Mouse (Mus musculus) ES-E14 (cell line): ENCODE data around the gene Dcun1d5.

Experiments used
- CHD2 ChIP-seq: IDR thresholded peaks from 2 replicates; pipeline ENCODE4 v1.6.1; 2014; ENCODE audit warnings: mild to moderate bottlenecking, low read depth, low read length, inconsistent platforms
- HCFC1 ChIP-seq: IDR thresholded peaks from 2 replicates; pipeline ENCODE4 v1.6.1; 2012; ENCODE audit warnings: low read length, inconsistent platforms, borderline replicate concordance; ENCODE audit not compliant: insufficient read depth
- ZNF384 ChIP-seq: IDR thresholded peaks from 2 replicates; pipeline ENCODE4 v1.6.1; 2012; ENCODE audit warnings: low read depth, low read length, inconsistent platforms

GRCm38 (mm10) chr9:7221024-7221423, 36.7 kb downstream of the Dcun1d5 start:
- TF ChIP-seq HCFC1 (no peak), ZNF384 (no peak), CHD2 (no peak)
